Mouse (Mus musculus) spleen, postnatal 10 days (tissue): ENCODE results near the gene Gm9844.

Source experiments
- DNase-seq, 2 experiments: peaks; one replicate each; pipeline ENCODE4 v3.0.0; 2021 to 2022; ENCODE audit warnings: low spot score in 2 of 2

The Gm9844 gene

DNA sequence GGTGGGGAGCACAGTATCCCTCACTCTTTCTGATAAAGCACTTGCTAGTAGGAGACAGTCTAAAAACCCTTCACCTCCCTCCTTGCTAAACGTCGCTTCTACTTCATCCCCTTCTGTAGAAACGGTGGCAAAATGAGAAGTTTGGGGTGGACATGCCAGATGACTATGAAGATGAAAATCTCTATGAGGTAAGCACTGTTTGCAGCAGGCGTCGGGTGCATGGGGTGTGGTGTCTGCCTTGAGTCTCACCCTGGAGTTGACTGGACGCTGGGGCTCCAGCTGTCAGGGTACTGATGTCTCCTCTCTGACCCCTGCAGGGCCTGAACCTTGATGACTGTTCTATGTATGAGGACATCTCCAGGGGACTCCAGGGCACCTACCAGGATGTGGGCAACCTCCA, 39.1 kb downstream of the Gm9844 start:
- peak in 1 of 2 experiments; percentile 44 for DNase-seq

- peak in 1 of 2 experiments; percentile 45 for DNase-seq
These were observed 39.8 kb downstream of the Gm9844 start for GRCm38 (mm10) chr7:24901842-24902241.

DNA sequence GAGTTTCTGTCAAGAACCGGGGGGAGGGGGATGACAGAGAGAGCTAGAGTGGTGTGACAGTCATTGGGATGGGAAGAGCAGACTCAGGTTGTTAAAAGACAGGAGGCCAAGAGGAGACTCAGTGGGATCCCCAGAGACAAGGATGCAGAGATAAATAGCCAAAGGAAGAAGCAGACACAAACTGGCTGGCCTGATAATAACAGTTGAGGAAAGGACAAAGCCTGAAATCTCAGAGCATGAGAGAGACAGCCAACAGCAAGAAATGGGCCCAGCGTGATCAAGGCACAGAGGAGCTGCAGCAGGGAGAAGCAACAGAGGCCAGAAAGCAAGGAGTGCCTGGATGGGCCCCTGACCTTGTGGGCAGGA, 40.2 kb downstream of the Gm9844 start:
- DNase-seq: peak in 1 of 2 experiments; percentile 31

- DNase-seq: peak; percentile 83 to 84
These were observed 40.8 kb downstream of the Gm9844 start, which contains the start of gene Arhgef1 for GRCm38 (mm10) chr7:24902630-24903443. Gene Arhgef1 (plus strand): TSS chr7:24902912.

GRCm38 (mm10) chr7:24903444-24903825, 41.4 kb downstream of the Gm9844 start:
- DNase-seq: peak in 1 of 2 experiments; percentile 42

- peak; percentile 93 to 98 for DNase-seq
These were observed 42.1 kb downstream of the Gm9844 start for GRCm38 (mm10) chr7:24904070-24904483.

- DNase-seq: peak; percentile 63 to 86
These were observed 42.9 kb downstream of the Gm9844 start for GRCm38 (mm10) chr7:24904936-24905335.

DNA sequence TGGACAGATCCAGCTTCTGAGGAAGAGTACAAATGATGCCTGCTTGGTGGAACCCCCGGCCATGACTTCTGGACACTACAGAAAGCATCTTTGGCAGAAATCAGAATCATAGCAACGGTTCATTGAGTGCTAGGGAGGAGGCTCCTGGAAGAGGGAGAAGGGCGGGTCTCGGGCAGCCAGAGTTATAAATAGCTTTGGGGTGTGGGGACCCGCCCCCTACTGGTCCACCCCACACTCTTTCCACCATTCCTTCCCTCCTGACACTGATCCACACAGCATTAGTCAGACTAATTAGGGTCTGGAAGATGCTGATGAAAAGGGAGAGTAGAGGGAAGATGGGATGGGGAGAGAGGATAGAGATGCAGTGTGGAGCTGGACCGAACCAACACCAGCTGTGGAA, 44.5 kb downstream of the Gm9844 start:
- no peak for DNase-seq

DNA sequence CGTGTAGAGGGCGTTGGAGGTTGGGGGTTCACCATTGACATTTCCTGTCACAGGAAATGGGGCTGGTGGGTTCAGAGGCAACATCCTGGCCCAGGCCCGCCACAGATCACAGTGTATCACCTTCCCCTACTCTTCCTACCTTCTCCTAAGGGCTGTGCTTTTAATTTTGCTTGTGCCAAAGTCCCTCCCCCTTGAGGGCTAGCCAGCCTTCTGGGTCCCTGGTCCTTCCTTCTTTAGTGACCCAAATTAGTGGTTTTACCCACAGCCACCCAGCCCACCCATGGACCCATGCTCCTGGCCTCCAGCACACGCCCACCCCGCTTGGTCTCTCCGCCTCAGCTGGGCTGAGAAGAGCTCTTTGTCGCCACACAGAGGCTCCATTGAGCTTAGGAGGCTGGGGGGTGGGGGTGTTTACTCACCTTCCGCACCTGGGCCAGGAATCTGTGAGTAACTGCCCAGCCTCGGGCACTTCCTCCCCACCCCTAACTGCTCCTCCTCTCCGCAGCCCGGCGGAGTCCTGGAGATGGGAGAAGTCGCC, 45.3 kb downstream of the Gm9844 start:
- peak in 1 of 2 experiments; percentile 64 for DNase-seq
